Mouse (Mus musculus) stomach, postnatal 0 days (tissue): ENCODE measurements around the gene Tango6. TPM values are rescaled to one million over a fixed set of nuclear protein-coding genes. Genes with fewer than 3 reads are reported as not detected.

Source experiments
- ATAC-seq: fragments of 200-750 bp; cut with Nextera tagmentation; 2 replicates; pipeline ENCODE4 v1.8.0; 2017; ENCODE audit not compliant: low FRiP score, low TSS enrichment
- DNase-seq: peaks from one replicate; pipeline ENCODE4 v3.0.0-alpha.2; 2016; ENCODE audit warnings: low spot score
- H3K27ac ChIP-seq: fragments of 300-500 bp; sonication (generic); replicated peaks from 2 replicates; pipeline ENCODE4 v1.5.1; 2014; ENCODE audit warnings: mild to moderate bottlenecking, control low read depth
- H3K27me3 ChIP-seq: fragments of 300-500 bp; sonication (generic); 2 replicates; pipeline ENCODE4 v1.6.1; 2014; ENCODE audit warnings: low read length; ENCODE audit not compliant: control insufficient read depth, insufficient read depth
- H3K36me3 ChIP-seq: fragments of 300-500 bp; sonication (generic); 2 replicates; pipeline ENCODE4 v1.6.1; 2014; ENCODE audit warnings: low read length, mixed read lengths; ENCODE audit not compliant: control insufficient read depth, insufficient read depth
- H3K4me1 ChIP-seq: fragments of 300-500 bp; sonication (generic); replicated peaks from 2 replicates; pipeline ENCODE4 v1.6.1; 2014; ENCODE audit warnings: antibody characterized with exemption; ENCODE audit not compliant: control insufficient read depth, insufficient read depth
- H3K4me2 ChIP-seq: fragments of 300-500 bp; sonication (generic); replicated peaks from 2 replicates; pipeline ENCODE4 v1.6.1; 2014; ENCODE audit warnings: low read depth, mild to moderate bottlenecking, control low read depth, moderate library complexity
- H3K4me3 ChIP-seq: fragments of 300-500 bp; sonication (generic); 2 replicates; pipeline ENCODE4 v1.5.1; 2014; ENCODE audit warnings: low read depth, low read length, control low read depth
- H3K9ac ChIP-seq: fragments of 300-500 bp; sonication (generic); 2 replicates; pipeline ENCODE4 v1.6.1; 2014; ENCODE audit warnings: mild to moderate bottlenecking, low read length, control low read depth, mixed read lengths
- H3K9me3 ChIP-seq: fragments of 300-500 bp; sonication (generic); 2 replicates; pipeline ENCODE4 v1.6.1; 2016; ENCODE audit warnings: low read length; ENCODE audit not compliant: control insufficient read depth
- CTCF ChIP-seq: IDR thresholded peaks from 2 replicates; pipeline ENCODE4 v1.5.1; 2016; ENCODE audit warnings: antibody characterized with exemption, low read depth, mild to moderate bottlenecking, moderate library complexity
- EP300 ChIP-seq: optimal IDR thresholded peaks from 2 replicates; pipeline ENCODE3; 2016; ENCODE audit warnings: antibody characterized with exemption
- WGBS: fragments of 180-500 bp; shearing (Covaris S2); extraction: QIAGEN DNeasy Blood & Tissue Kit; methylation state at CpG from one replicate; pipeline ENCODE4 v1.1.7; 2014; 5-methylcytosine and 5-hydroxymethylcytosine counted together
- polyA plus RNA-seq: library from polyadenylated mRNA; unstranded; fragments of >200 nt; fragmentation: Nextera tagmentation; extraction: Ambion mirVana; gene quantifications from 2 replicates; pipeline ENCODE4 v1.2.1, GENCODE M21; 2015

The Tango6 gene
- polyA plus RNA-seq, 1 experiment from 2014 or later: 3.0 TPM

GRCm38 (mm10) chr8:106646731-106647130 is 36.1 kb upstream of the Tango6 start:
- H3K4me2 ChIP-seq: peak overlapping the region; percentile 29; the same call in 1 of the 2 replicates
- TF ChIP-seq EP300: peak; percentile 72
- TF ChIP-seq CTCF: no peak
- H3K4me3 ChIP-seq: no peak overlapping the region
- 46% methylated on average over 5 of the region's 5 CpGs for WGBS
- peak overlapping the region; percentile 91 for H3K27ac ChIP-seq
- H3K9ac ChIP-seq: no peak overlapping the region
- peaks cover 2% of the 10 kb centered on the region; the same call in 1 of the 2 replicates for H3K36me3 ChIP-seq
- ATAC-seq (peak; percentile 51), DNase-seq (peak; percentile 63)
- no peaks in the 10 kb centered on the region for H3K9me3 ChIP-seq
- H3K27me3 ChIP-seq: no peaks in the 10 kb centered on the region
- no peaks in the 10 kb centered on the region; the same call in 1 of the 2 replicates for H3K4me1 ChIP-seq

DNA sequence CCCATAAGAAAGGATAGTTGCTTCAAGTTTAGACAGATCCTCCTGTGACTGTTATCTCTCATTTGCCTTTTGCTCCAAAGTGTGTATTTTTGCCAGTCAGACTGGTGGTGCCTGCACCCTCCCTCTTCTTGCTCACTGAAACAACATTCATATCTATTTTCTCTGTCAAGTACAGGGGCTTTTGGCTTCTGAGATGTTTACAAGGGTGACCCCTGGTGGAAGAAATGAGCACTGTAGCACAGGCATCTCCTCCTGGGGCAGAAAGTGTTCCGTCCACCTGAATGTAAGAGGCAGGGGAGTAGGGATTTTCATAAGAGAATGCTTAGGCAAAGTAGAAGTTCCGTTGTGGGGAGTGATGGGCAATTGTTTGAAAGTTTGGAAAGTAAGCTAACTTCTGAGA is 35.5 kb upstream of the Tango6 start:
- Histone ChIP-seq H3K27me3 (no peaks in the 10 kb centered on the region), H3K9me3 (no peaks in the 10 kb centered on the region), H3K27ac (peak overlapping the region; percentile 91), H3K4me1 (no peaks in the 10 kb centered on the region; the same call in 1 of the 2 replicates), H3K4me3 (no peak overlapping the region), H3K4me2 (no peak overlapping the region), H3K9ac (no peak overlapping the region), H3K36me3 (peaks cover 2% of the 10 kb centered on the region; the same call in 1 of the 2 replicates)
- peak; percentile 50 for ATAC-seq
- peak; percentile 85 for DNase-seq
- 33% methylated on average over 2 of the region's 2 CpGs for WGBS
- no peak for TF ChIP-seq EP300
- TF ChIP-seq CTCF: peak; percentile 94

DNA sequence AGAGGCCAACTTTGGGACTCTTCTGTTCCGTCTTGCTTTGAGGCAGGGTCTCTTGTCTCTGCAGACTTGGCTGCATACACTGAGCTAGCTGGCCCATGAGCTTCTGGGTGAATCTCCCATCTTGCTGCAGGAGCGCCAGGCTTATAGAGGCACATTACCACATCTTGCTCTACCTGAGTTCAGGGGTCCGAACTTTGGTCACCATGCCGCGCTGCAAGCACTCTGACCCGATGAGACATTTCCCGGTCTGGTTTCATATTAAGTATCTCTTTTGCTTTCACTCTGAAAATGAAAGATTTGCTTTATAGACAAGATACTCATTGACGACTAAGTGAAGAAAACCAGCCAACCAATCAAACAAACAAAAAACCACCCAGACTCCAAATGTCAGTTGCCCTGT is 34.4 kb upstream of the Tango6 start:
- Histone ChIP-seq H3K9me3 (no peaks in the 10 kb centered on the region), H3K4me3 (no peak overlapping the region), H3K4me1 (no peaks in the 10 kb centered on the region; the same call in 1 of the 2 replicates), H3K4me2 (no peak overlapping the region), H3K27ac (no peak overlapping the region), H3K9ac (no peak overlapping the region), H3K27me3 (no peaks in the 10 kb centered on the region), H3K36me3 (peaks cover 2% of the 10 kb centered on the region; the same call in 1 of the 2 replicates)
- ATAC-seq (no peak), DNase-seq (no peak)
- WGBS: 94% methylated on average over 8 of the region's 8 CpGs
- TF ChIP-seq CTCF (no peak), EP300 (no peak)

- no peak for ATAC-seq
- WGBS: 77% methylated on average over 3 of the region's 3 CpGs
Measured at GRCm38 (mm10) chr8:106651994-106652393, 30.9 kb upstream of the Tango6 start.

DNA sequence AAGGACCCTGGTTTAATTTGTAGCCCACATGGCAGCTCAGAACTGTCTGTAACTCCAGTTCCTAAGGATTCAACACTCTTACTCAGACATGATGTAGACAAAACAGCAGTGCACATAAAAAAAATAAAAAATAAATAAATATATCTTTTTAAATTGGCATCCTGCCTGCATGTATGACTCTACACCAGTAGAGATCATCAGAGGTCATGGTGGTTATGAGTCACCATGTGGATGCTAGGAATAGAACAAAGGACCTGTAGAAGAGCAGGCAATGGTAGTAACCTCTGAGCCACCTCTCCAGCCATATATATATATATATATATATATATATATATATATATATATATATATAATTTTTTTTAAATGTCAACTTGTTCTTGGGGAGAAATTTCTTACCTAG is 26.8 kb upstream of the Tango6 start:
- no peaks in the 10 kb centered on the region for H3K9me3 ChIP-seq
- no peak for DNase-seq
- no peak for TF ChIP-seq CTCF
- TF ChIP-seq EP300: no peak
- ATAC-seq: peak; percentile 88
- peaks cover 2% of the 10 kb centered on the region; the same call in 1 of the 2 replicates for H3K36me3 ChIP-seq
- H3K4me2 ChIP-seq: no peak overlapping the region
- no peaks in the 10 kb centered on the region for H3K27me3 ChIP-seq
- H3K9ac ChIP-seq: no peak overlapping the region
- no peak overlapping the region for H3K27ac ChIP-seq
- no peaks in the 10 kb centered on the region for H3K4me1 ChIP-seq
- H3K4me3 ChIP-seq: no peak overlapping the region

More at GRCm38 (mm10) chr8:106651994-106652393, 30.9 kb upstream of the Tango6 start:
- peaks cover 2% of the 10 kb centered on the region; the same call in 1 of the 2 replicates for H3K36me3 ChIP-seq
- H3K9ac ChIP-seq: no peak overlapping the region
- no peaks in the 10 kb centered on the region for H3K27me3 ChIP-seq
- no peak overlapping the region for H3K4me2 ChIP-seq
- no peak for DNase-seq
- no peaks in the 10 kb centered on the region; the same call in 1 of the 2 replicates for H3K4me1 ChIP-seq
- TF ChIP-seq EP300 (no peak), CTCF (no peak)
- H3K9me3 ChIP-seq: no peaks in the 10 kb centered on the region
- no peak overlapping the region for H3K27ac ChIP-seq
- H3K4me3 ChIP-seq: no peak overlapping the region

GRCm38 (mm10) chr8:106672786-106673185 is 10.1 kb upstream of the Tango6 start:
- no peak for DNase-seq
- 45% methylated on average over 2 of the region's 2 CpGs for WGBS

More at GRCm38 (mm10) chr8:106672786-106673185, 10.1 kb upstream of the Tango6 start:
- H3K27me3 ChIP-seq: no peaks in the 10 kb centered on the region
- H3K27ac ChIP-seq: no peak overlapping the region
- H3K9me3 ChIP-seq: no peaks in the 10 kb centered on the region
- TF ChIP-seq EP300 (no peak), CTCF (no peak)
- H3K4me2 ChIP-seq: no peak overlapping the region
- no peak overlapping the region for H3K4me3 ChIP-seq
- no peaks in the 10 kb centered on the region for H3K36me3 ChIP-seq
- no peaks in the 10 kb centered on the region for H3K4me1 ChIP-seq
- no peak for ATAC-seq
- H3K9ac ChIP-seq: no peak overlapping the region
